Mouse (Mus musculus): ENCODE results near the gene Tomm40. TPM values are rescaled to one million over a fixed set of nuclear protein-coding genes. Genes with fewer than 3 reads are reported as not detected.

Tomm40 gene
- total RNA-seq, 2 experiments from 2014 or later, result 36.8 to 47.6 TPM

DNA sequence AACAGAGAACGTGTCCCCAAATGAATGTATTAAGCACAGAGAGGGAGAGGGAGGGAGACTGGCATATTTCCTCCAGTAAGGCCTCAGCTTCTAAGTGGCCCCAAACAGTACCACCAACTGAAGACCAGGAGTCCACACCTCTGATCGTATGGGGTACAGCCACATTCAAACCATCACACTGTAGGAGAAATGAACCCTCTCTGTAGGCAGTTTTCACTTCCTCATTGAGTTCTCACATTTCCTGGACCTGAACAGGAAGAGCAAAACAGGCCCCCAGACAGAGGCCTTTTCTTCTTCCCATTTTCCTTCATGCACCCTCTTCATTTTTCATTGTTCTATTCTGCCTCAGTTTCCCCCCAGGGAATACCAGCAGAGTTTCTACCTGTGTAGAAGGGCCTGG lies 47.8 kb downstream of the Tomm40 start:
- no peak for DNase-seq
- intact Hi-C loops (cut with DNase I), result no loop called here

DNA sequence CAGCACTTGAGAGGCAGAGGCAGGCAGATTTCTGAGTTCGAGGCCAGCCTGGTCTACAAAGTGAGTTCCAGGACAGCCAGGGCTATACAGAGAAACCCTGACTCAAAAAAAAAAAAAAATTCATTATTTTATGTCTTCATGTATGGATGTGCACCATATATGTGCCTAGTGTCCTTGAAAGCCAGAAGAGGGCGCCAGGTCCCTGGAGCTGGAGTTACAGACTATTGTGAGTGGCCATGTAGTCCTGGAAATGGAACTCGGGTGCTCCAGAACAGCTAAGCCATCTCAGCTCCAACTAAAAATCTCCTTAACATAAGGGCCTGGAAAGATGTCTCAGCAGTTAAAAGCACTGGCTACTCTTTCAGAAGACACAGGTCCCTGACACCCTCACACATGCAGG lies 48.5 kb downstream of the Tomm40 start:
- intact Hi-C loops (cut with DNase I), result no loop called here
- DNase-seq, result no peak

DNA sequence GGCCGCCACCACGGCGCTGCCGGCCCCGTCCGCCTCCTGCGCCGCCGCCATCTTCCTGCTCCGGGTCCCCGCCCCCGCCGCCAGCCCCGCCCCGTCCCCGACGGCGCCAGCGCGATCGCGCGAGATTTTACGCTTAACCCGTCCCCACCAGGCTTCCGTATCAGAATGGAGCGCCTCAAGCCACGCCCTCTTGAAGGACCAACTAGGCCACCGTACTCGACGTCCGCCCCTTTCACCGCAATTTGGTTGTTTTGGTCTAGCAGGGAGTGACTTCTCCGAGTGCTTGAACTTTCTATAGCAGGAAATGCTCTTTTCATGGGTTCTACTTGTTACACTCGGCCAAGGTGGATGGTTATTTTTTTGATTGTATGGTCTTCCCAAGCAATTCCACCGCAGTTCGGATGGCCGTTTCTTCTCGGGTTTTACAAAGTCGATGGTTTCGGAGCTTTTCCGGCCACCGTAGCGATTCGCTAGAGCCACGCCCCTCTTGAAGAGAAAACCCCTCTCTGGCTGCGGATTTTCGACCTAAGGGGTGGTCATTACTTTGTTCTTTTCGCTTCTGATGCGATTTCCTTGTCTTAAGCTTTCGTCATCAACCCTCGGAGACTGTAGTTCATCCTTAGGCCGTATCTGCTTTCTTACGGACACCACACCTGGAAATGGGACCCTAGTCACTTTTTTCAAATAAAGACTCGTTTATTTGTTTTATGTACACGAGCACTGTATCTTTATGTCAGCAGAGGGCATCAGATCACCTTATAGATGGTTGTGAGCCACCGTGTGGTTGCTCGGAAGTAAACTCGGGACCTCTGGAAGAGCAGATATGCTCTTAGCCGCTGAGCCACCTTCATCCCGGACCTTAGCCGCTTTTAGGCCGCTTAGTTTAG lies 50.0 kb downstream of the Tomm40 start, which contains the start of gene Clptm1:
Gene Clptm1 (minus strand): TSS at position 79 of the 887 bp plus-strand sequence.
- peak; percentile 91 to 96 for DNase-seq
- intact Hi-C loops (cut with DNase I), result no loop called here

DNA sequence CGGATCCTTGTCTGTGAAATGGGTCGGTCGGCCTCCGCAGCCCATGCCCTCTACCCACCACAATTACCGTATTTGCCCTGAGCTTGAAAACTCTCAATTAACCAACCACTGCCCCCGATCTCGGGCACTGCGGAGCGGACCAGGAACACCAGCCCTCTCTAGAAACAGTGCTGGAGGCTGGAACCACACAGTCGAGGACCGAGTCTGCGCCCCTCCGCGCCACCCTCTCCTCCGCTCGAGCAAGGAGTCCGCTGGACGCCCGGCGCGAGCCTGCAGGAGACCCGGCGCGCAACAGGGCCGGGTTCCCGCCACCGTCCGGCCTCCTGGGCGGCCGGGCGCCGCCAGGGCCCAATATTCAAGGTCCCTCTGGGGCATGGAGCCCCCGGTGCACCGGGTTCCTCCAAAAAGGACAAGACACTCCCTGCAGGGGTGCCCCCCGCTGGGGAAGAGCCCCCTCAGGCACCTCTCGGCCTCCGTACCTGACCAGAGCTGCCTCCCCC lies 50.7 kb downstream of the Tomm40 start:
- intact Hi-C loops (cut with DNase I), result no loop called here
- no peak for DNase-seq

- intact Hi-C loops (cut with DNase I), result no loop called here
- DNase-seq, result no peak
Observed at GRCm38 (mm10) chr7:19663940-19664339, 51.3 kb downstream of the Tomm40 start.

DNA sequence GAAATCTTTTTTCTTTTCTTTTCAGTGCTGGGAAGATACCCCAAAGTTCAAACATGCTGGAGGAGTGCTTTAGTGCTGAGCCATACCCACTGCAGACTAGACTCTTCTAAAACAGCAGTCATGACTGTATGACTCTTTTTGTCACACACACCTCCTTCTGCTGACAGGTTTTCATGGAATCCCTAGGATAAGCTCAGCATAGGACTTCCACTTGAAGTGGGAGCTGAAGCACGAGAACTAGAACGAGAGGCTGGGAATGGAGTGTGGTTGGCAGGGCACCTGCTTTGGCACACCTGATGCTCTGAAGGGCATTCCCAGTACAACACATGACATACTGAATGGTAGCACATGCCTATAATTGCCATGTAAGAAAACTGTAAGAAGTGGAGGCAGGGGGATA lies 62.6 kb downstream of the Tomm40 start:
- DNase-seq, result no peak
- intact Hi-C loops (cut with DNase I), result no loop called here

Other genes with a start within 250 kb of the Tomm40 start
- gene Bloc1s3, start 207.1 kb downstream of the Tomm40 start, total RNA-seq (2021), result 1 to 10 TPM; 1.5 to 1.7 TPM
- gene Trappc6a, start 207.0 kb downstream of the Tomm40 start, total RNA-seq (2021), result 1 to 10 TPM; 6.4 to 8.8 TPM
- gene Nkpd1, start 197.6 kb downstream of the Tomm40 start, total RNA-seq (2021), result not detected
- gene Ppp1r37, start 152.4 kb downstream of the Tomm40 start, total RNA-seq (2021), result 10 to 100 TPM; 34.8 to 41.4 TPM
- under 1 TPM; 0.23 to 0.44 TPM for gene Zfp296, start 138.2 kb downstream of the Tomm40 start, total RNA-seq (2021)
- gene Gemin7, start 137.8 kb downstream of the Tomm40 start, total RNA-seq (2021), result 10 to 100 TPM; 59.1 to 65.1 TPM
- gene Clasrp, start 111.0 kb downstream of the Tomm40 start, total RNA-seq (2021), result 10 to 100 TPM; 10.9 to 12.0 TPM
- gene Relb, start 86.0 kb downstream of the Tomm40 start, total RNA-seq (2021), result 1 to 10 TPM; 5.1 to 6.0 TPM
- gene Clptm1, start 50.4 kb downstream of the Tomm40 start, total RNA-seq (2021), result 10 to 100 TPM; 39.2 to 45.7 TPM
- gene Apoc2, start 37.5 kb downstream of the Tomm40 start, total RNA-seq (2021), result under 1 TPM in 1 of 2 experiments, not detected in 1; 0.99 TPM
- gene Gm44805, start 34.0 kb downstream of the Tomm40 start, total RNA-seq (2021), result not detected
- gene Apoc4, start 34.0 kb downstream of the Tomm40 start, total RNA-seq (2021), result under 1 TPM in 1 of 2 experiments, not detected in 1; 0.43 TPM
- 1 to 10 TPM in 1 of 2 experiments, under 1 TPM in 1; 0.94 to 1.4 TPM for gene Apoc1, start 22.8 kb downstream of the Tomm40 start, total RNA-seq (2021)
- gene Apoe, start 16.2 kb downstream of the Tomm40 start, total RNA-seq (2021), result 10 to 100 TPM; 49.0 to 51.4 TPM
- 1 to 10 TPM; 2.0 to 2.3 TPM for gene Nectin2, start 35.0 kb upstream of the Tomm40 start, total RNA-seq (2021)
- 10 to 100 TPM; 22.0 to 22.6 TPM for gene Bcam, start 55.6 kb upstream of the Tomm40 start, total RNA-seq (2021)
- gene Cblc, start 81.4 kb upstream of the Tomm40 start, total RNA-seq (2021), result not detected
- 1 to 10 TPM; 1.1 to 1.5 TPM for gene Bcl3, start 107.3 kb upstream of the Tomm40 start, total RNA-seq (2021)
- gene Gm19345, start 136.6 kb upstream of the Tomm40 start, total RNA-seq (2021), result not detected
- gene Ceacam16, start 145.9 kb upstream of the Tomm40 start, total RNA-seq (2021), result not detected
- not detected for gene Ceacam19, start 172.5 kb upstream of the Tomm40 start, total RNA-seq (2021)
- 1 to 10 TPM; 4.6 to 7.7 TPM for gene Pvr, start 205.7 kb upstream of the Tomm40 start, total RNA-seq (2021)
- gene Igsf23, start 235.3 kb upstream of the Tomm40 start, total RNA-seq (2021), result not detected
- not detected for gene Ceacam20, start 250.0 kb upstream of the Tomm40 start, total RNA-seq (2021)

All from gastrocnemius, postnatal 36 days (tissue).